Mouse (Mus musculus): ENCODE results near the gene F2rl2. TPM values are rescaled to one million over a fixed set of nuclear protein-coding genes. Genes with fewer than 3 reads are reported as not detected.
A peak's percentile ranks its signal among the peaks of the same experiment; 100 is the strongest.

The F2rl2 gene
- polyA plus RNA-seq (2011; ENCODE audit: insufficient read depth, insufficient read length, low read depth, missing spikeins) = 0.26 TPM in 1 of 2 replicates, not detected in the other

GRCm38 (mm10) chr13:95696654-95697163 lies at the start of gene F2rl2:
F2rl2 (plus strand) TSS chr13:95696853.
- H3K9ac ChIP-seq (ENCODE audit: low read depth, poor library complexity, severe bottlenecking) = no peak within 1 kb of the TSS
- no peaks in the 10 kb centered on the region for H3K27me3 ChIP-seq (ENCODE audit: control insufficient read depth, insufficient read depth, low read length, poor library complexity, severe bottlenecking)
- TF ChIP-seq POLR2A (IDR thresholded peaks at IDR 0.05; ENCODE audit: insufficient read depth, low read length) = no peak
- TF ChIP-seq EP300 (IDR thresholded peaks at IDR 0.05; ENCODE audit: insufficient read depth, low read depth, low read length) = no peak
- no peak for TF ChIP-seq CTCF (IDR thresholded peaks at IDR 0.05; ENCODE audit: low read depth, low read length)
- no peaks in the 10 kb centered on the region for H3K4me1 ChIP-seq (ENCODE audit: control insufficient read depth, insufficient read depth, low read length)
- H3K9me3 ChIP-seq (replicated peaks; ENCODE audit: control insufficient read depth, insufficient read depth, low read length, poor library complexity, severe bottlenecking) = no peaks in the 10 kb centered on the region
- peak within 1 kb of the TSS; percentile 28; the same call in 1 of the 2 replicates for H3K4me3 ChIP-seq (ENCODE audit: low read depth, low read length)
- no peaks in the 10 kb centered on the region for H3K36me3 ChIP-seq (ENCODE audit: control insufficient read depth, insufficient read depth, low read length, poor library complexity, severe bottlenecking)
- no peak within 1 kb of the TSS for H3K27ac ChIP-seq (ENCODE audit: insufficient read depth, low read length)

GRCm38 (mm10) chr13:95647248-95647647 lies 49.4 kb upstream of the F2rl2 start:
- Histone ChIP-seq H3K27ac (ENCODE audit: insufficient read depth, low read length) (no peak overlapping the region), H3K27me3 (ENCODE audit: control insufficient read depth, insufficient read depth, low read length, poor library complexity, severe bottlenecking) (no peaks in the 10 kb centered on the region), H3K4me1 (ENCODE audit: control insufficient read depth, insufficient read depth, low read length) (no peaks in the 10 kb centered on the region), H3K9me3 (replicated peaks; ENCODE audit: control insufficient read depth, insufficient read depth, low read length, poor library complexity, severe bottlenecking) (no peaks in the 10 kb centered on the region), H3K9ac (ENCODE audit: low read depth, poor library complexity, severe bottlenecking) (no peak overlapping the region), H3K36me3 (ENCODE audit: control insufficient read depth, insufficient read depth, low read length, poor library complexity, severe bottlenecking) (no peaks in the 10 kb centered on the region), H3K4me3 (ENCODE audit: low read depth, low read length) (no peak overlapping the region)
- TF ChIP-seq EP300 (IDR thresholded peaks at IDR 0.05; ENCODE audit: insufficient read depth, low read depth, low read length) = no peak
- no peak for TF ChIP-seq POLR2A (IDR thresholded peaks at IDR 0.05; ENCODE audit: insufficient read depth, low read length)
- TF ChIP-seq CTCF (IDR thresholded peaks at IDR 0.05; ENCODE audit: low read depth, low read length) = no peak

- Histone ChIP-seq H3K9me3 (replicated peaks; ENCODE audit: control insufficient read depth, insufficient read depth, low read length, poor library complexity, severe bottlenecking) (no peaks in the 10 kb centered on the region), H3K4me3 (ENCODE audit: low read depth, low read length) (no peak overlapping the region), H3K4me1 (ENCODE audit: control insufficient read depth, insufficient read depth, low read length) (no peaks in the 10 kb centered on the region), H3K27ac (ENCODE audit: insufficient read depth, low read length) (no peak overlapping the region), H3K27me3 (ENCODE audit: control insufficient read depth, insufficient read depth, low read length, poor library complexity, severe bottlenecking) (no peaks in the 10 kb centered on the region), H3K9ac (ENCODE audit: low read depth, poor library complexity, severe bottlenecking) (no peak overlapping the region), H3K36me3 (ENCODE audit: control insufficient read depth, insufficient read depth, low read length, poor library complexity, severe bottlenecking) (no peaks in the 10 kb centered on the region)
- TF ChIP-seq CTCF (IDR thresholded peaks at IDR 0.05; ENCODE audit: low read depth, low read length) (no peak), POLR2A (IDR thresholded peaks at IDR 0.05; ENCODE audit: insufficient read depth, low read length) (no peak), EP300 (IDR thresholded peaks at IDR 0.05; ENCODE audit: insufficient read depth, low read depth, low read length) (no peak)
Observed at GRCm38 (mm10) chr13:95649941-95650340, 46.7 kb upstream of the F2rl2 start.

- Histone ChIP-seq H3K27me3 (ENCODE audit: control insufficient read depth, insufficient read depth, low read length, poor library complexity, severe bottlenecking) (no peaks in the 10 kb centered on the region), H3K4me3 (ENCODE audit: low read depth, low read length) (no peak overlapping the region), H3K4me1 (ENCODE audit: control insufficient read depth, insufficient read depth, low read length) (no peaks in the 10 kb centered on the region), H3K27ac (ENCODE audit: insufficient read depth, low read length) (no peak overlapping the region), H3K9me3 (replicated peaks; ENCODE audit: control insufficient read depth, insufficient read depth, low read length, poor library complexity, severe bottlenecking) (peaks cover 3% of the 10 kb centered on the region), H3K36me3 (ENCODE audit: control insufficient read depth, insufficient read depth, low read length, poor library complexity, severe bottlenecking) (no peaks in the 10 kb centered on the region), H3K9ac (ENCODE audit: low read depth, poor library complexity, severe bottlenecking) (no peak overlapping the region)
- TF ChIP-seq EP300 (IDR thresholded peaks at IDR 0.05; ENCODE audit: insufficient read depth, low read depth, low read length) (no peak), POLR2A (IDR thresholded peaks at IDR 0.05; ENCODE audit: insufficient read depth, low read length) (no peak)
Observed at GRCm38 (mm10) chr13:95651870-95652668, 44.6 kb upstream of the F2rl2 start.

- no peaks in the 10 kb centered on the region for H3K4me1 ChIP-seq (ENCODE audit: control insufficient read depth, insufficient read depth, low read length)
- H3K9me3 ChIP-seq (replicated peaks; ENCODE audit: control insufficient read depth, insufficient read depth, low read length, poor library complexity, severe bottlenecking) = peaks cover 3% of the 10 kb centered on the region
- H3K27ac ChIP-seq (ENCODE audit: insufficient read depth, low read length) = no peak overlapping the region
- TF ChIP-seq EP300 (IDR thresholded peaks at IDR 0.05; ENCODE audit: insufficient read depth, low read depth, low read length) = no peak
- no peak for TF ChIP-seq CTCF (IDR thresholded peaks at IDR 0.05; ENCODE audit: low read depth, low read length)
- TF ChIP-seq POLR2A (IDR thresholded peaks at IDR 0.05; ENCODE audit: insufficient read depth, low read length) = no peak
- no peaks in the 10 kb centered on the region for H3K27me3 ChIP-seq (ENCODE audit: control insufficient read depth, insufficient read depth, low read length, poor library complexity, severe bottlenecking)
- no peaks in the 10 kb centered on the region for H3K36me3 ChIP-seq (ENCODE audit: control insufficient read depth, insufficient read depth, low read length, poor library complexity, severe bottlenecking)
- H3K9ac ChIP-seq (ENCODE audit: low read depth, poor library complexity, severe bottlenecking) = no peak overlapping the region
- H3K4me3 ChIP-seq (ENCODE audit: low read depth, low read length) = no peak overlapping the region
Observed at GRCm38 (mm10) chr13:95653696-95654095, 43.0 kb upstream of the F2rl2 start.

- no peak overlapping the region for H3K4me3 ChIP-seq (ENCODE audit: low read depth, low read length)
- no peak overlapping the region for H3K27ac ChIP-seq (ENCODE audit: insufficient read depth, low read length)
- H3K9me3 ChIP-seq (replicated peaks; ENCODE audit: control insufficient read depth, insufficient read depth, low read length, poor library complexity, severe bottlenecking) = peaks cover 3% of the 10 kb centered on the region
- no peak for TF ChIP-seq EP300 (IDR thresholded peaks at IDR 0.05; ENCODE audit: insufficient read depth, low read depth, low read length)
- no peak for TF ChIP-seq CTCF (IDR thresholded peaks at IDR 0.05; ENCODE audit: low read depth, low read length)
- no peak for TF ChIP-seq POLR2A (IDR thresholded peaks at IDR 0.05; ENCODE audit: insufficient read depth, low read length)
- no peaks in the 10 kb centered on the region for H3K36me3 ChIP-seq (ENCODE audit: control insufficient read depth, insufficient read depth, low read length, poor library complexity, severe bottlenecking)
- H3K4me1 ChIP-seq (ENCODE audit: control insufficient read depth, insufficient read depth, low read length) = no peaks in the 10 kb centered on the region
- H3K27me3 ChIP-seq (ENCODE audit: control insufficient read depth, insufficient read depth, low read length, poor library complexity, severe bottlenecking) = no peaks in the 10 kb centered on the region
- H3K9ac ChIP-seq (ENCODE audit: low read depth, poor library complexity, severe bottlenecking) = no peak overlapping the region
Observed at GRCm38 (mm10) chr13:95655284-95655683, 41.4 kb upstream of the F2rl2 start.
